Mouse (Mus musculus): Measurements from ENCODE around the gene Plppr5. TPM values are rescaled to one million over a fixed set of nuclear protein-coding genes. Genes with fewer than 3 reads are reported as not detected.

Plppr5 gene
- polyA plus RNA-seq, 2 experiments = 0.09 to 0.22 TPM

- Histone ChIP-seq H3K27me3 (ENCODE audit: control insufficient read depth, insufficient read depth, low read length) (peaks cover 22% of the 10 kb centered on the region), H3K4me3 (replicated peaks; ENCODE audit: low read length) (peak overlapping the region; percentile 61), H3K9me3 (ENCODE audit: control insufficient read depth, low read length) (no peaks in the 10 kb centered on the region), H3K4me2 (replicated peaks; ENCODE audit: low read depth, low read length, severe bottlenecking) (peak overlapping the region; percentile 99), H3K4me1 (ENCODE audit: control insufficient read depth, insufficient read depth, low read length) (no peaks in the 10 kb centered on the region), H3K27ac (replicated peaks; ENCODE audit: low read depth, low read length) (no peak overlapping the region), H3K36me3 (ENCODE audit: control insufficient read depth, insufficient read depth, low read length) (no peaks in the 10 kb centered on the region), H3K9ac (ENCODE audit: low read depth, low read length, severe bottlenecking) (peak overlapping the region; percentile 57; the same call in 1 of the 2 replicates)
- DNase-seq (ENCODE audit: low spot score) = no peak
- 18% methylated on average over 3 of the region's 3 CpGs for WGBS
- TF ChIP-seq POLR2A (IDR thresholded peaks at IDR 0.05; ENCODE audit: borderline replicate concordance, extremely low read depth, insufficient read depth, insufficient read length) = no peak
- no peak for ATAC-seq (ENCODE audit: low FRiP score, low read depth)
Measured at GRCm38 (mm10) chr3:117575928-117576254, 1.3 kb downstream of the Plppr5 start.

- Histone ChIP-seq H3K27me3 (ENCODE audit: control insufficient read depth, insufficient read depth, low read length) (peaks cover 22% of the 10 kb centered on the region), H3K36me3 (ENCODE audit: control insufficient read depth, insufficient read depth, low read length) (no peaks in the 10 kb centered on the region), H3K4me2 (replicated peaks; ENCODE audit: low read depth, low read length, severe bottlenecking) (no peak overlapping the region), H3K4me1 (ENCODE audit: control insufficient read depth, insufficient read depth, low read length) (no peaks in the 10 kb centered on the region), H3K4me3 (replicated peaks; ENCODE audit: low read length) (no peak overlapping the region), H3K9me3 (ENCODE audit: control insufficient read depth, low read length) (no peaks in the 10 kb centered on the region), H3K27ac (replicated peaks; ENCODE audit: low read depth, low read length) (no peak overlapping the region), H3K9ac (ENCODE audit: low read depth, low read length, severe bottlenecking) (no peak overlapping the region)
- TF ChIP-seq POLR2A (IDR thresholded peaks at IDR 0.05; ENCODE audit: borderline replicate concordance, extremely low read depth, insufficient read depth, insufficient read length) = no peak
- WGBS = 94% methylated on average over 2 of the region's 2 CpGs
- no peak for DNase-seq (ENCODE audit: low spot score)
- ATAC-seq (ENCODE audit: low FRiP score, low read depth) = no peak
Measured at GRCm38 (mm10) chr3:117577349-117577748, 2.7 kb downstream of the Plppr5 start.

GRCm38 (mm10) chr3:117582628-117583027 is 8.0 kb downstream of the Plppr5 start:
- DNase-seq (ENCODE audit: low spot score) = no peak
- Histone ChIP-seq H3K9ac (ENCODE audit: low read depth, low read length, severe bottlenecking) (no peak overlapping the region), H3K36me3 (ENCODE audit: control insufficient read depth, insufficient read depth, low read length) (no peaks in the 10 kb centered on the region), H3K4me2 (replicated peaks; ENCODE audit: low read depth, low read length, severe bottlenecking) (no peak overlapping the region), H3K9me3 (ENCODE audit: control insufficient read depth, low read length) (no peaks in the 10 kb centered on the region), H3K4me3 (replicated peaks; ENCODE audit: low read length) (no peak overlapping the region), H3K27ac (replicated peaks; ENCODE audit: low read depth, low read length) (no peak overlapping the region), H3K27me3 (ENCODE audit: control insufficient read depth, insufficient read depth, low read length) (no peaks in the 10 kb centered on the region), H3K4me1 (ENCODE audit: control insufficient read depth, insufficient read depth, low read length) (no peaks in the 10 kb centered on the region)
- 88% methylated on average over 2 of the region's 2 CpGs for whole genome bisulfite sequencing
- no peak for ATAC-seq (ENCODE audit: low FRiP score, low read depth)
- no peak for TF ChIP-seq POLR2A (IDR thresholded peaks at IDR 0.05; ENCODE audit: borderline replicate concordance, extremely low read depth, insufficient read depth, insufficient read length)

GRCm38 (mm10) chr3:117602404-117602803 is 27.8 kb downstream of the Plppr5 start:
- Histone ChIP-seq H3K9ac (ENCODE audit: low read depth, low read length, severe bottlenecking) (no peak overlapping the region), H3K27me3 (ENCODE audit: control insufficient read depth, insufficient read depth, low read length) (no peaks in the 10 kb centered on the region), H3K4me2 (replicated peaks; ENCODE audit: low read depth, low read length, severe bottlenecking) (no peak overlapping the region), H3K36me3 (ENCODE audit: control insufficient read depth, insufficient read depth, low read length) (no peaks in the 10 kb centered on the region), H3K4me3 (replicated peaks; ENCODE audit: low read length) (no peak overlapping the region), H3K9me3 (ENCODE audit: control insufficient read depth, low read length) (no peaks in the 10 kb centered on the region), H3K4me1 (ENCODE audit: control insufficient read depth, insufficient read depth, low read length) (no peaks in the 10 kb centered on the region), H3K27ac (replicated peaks; ENCODE audit: low read depth, low read length) (no peak overlapping the region)
- DNase-seq (ENCODE audit: low spot score) = no peak
- no peak for ATAC-seq (ENCODE audit: low FRiP score, low read depth)
- 73% methylated on average over 1 of the region's 1 CpGs for WGBS
- no peak for TF ChIP-seq POLR2A (IDR thresholded peaks at IDR 0.05; ENCODE audit: borderline replicate concordance, extremely low read depth, insufficient read depth, insufficient read length)

- Histone ChIP-seq H3K4me2 (replicated peaks; ENCODE audit: low read depth, low read length, severe bottlenecking) (no peak overlapping the region), H3K9me3 (ENCODE audit: control insufficient read depth, low read length) (no peaks in the 10 kb centered on the region), H3K36me3 (ENCODE audit: control insufficient read depth, insufficient read depth, low read length) (no peaks in the 10 kb centered on the region), H3K9ac (ENCODE audit: low read depth, low read length, severe bottlenecking) (no peak overlapping the region), H3K27me3 (ENCODE audit: control insufficient read depth, insufficient read depth, low read length) (no peaks in the 10 kb centered on the region), H3K27ac (replicated peaks; ENCODE audit: low read depth, low read length) (no peak overlapping the region), H3K4me1 (ENCODE audit: control insufficient read depth, insufficient read depth, low read length) (no peaks in the 10 kb centered on the region), H3K4me3 (replicated peaks; ENCODE audit: low read length) (no peak overlapping the region)
- no peak for DNase-seq (ENCODE audit: low spot score)
- 53% methylated on average over 2 of the region's 2 CpGs for WGBS
- TF ChIP-seq POLR2A (IDR thresholded peaks at IDR 0.05; ENCODE audit: borderline replicate concordance, extremely low read depth, insufficient read depth, insufficient read length) = no peak
- no peak for ATAC-seq (ENCODE audit: low FRiP score, low read depth)
Measured at GRCm38 (mm10) chr3:117603458-117603857, 28.8 kb downstream of the Plppr5 start.

GRCm38 (mm10) chr3:117606383-117606782 is 31.7 kb downstream of the Plppr5 start:
- H3K9ac ChIP-seq (ENCODE audit: low read depth, low read length, severe bottlenecking) = no peak overlapping the region
- no peaks in the 10 kb centered on the region for H3K36me3 ChIP-seq (ENCODE audit: control insufficient read depth, insufficient read depth, low read length)
- no peak for TF ChIP-seq POLR2A (IDR thresholded peaks at IDR 0.05; ENCODE audit: borderline replicate concordance, extremely low read depth, insufficient read depth, insufficient read length)
- no peaks in the 10 kb centered on the region for H3K4me1 ChIP-seq (ENCODE audit: control insufficient read depth, insufficient read depth, low read length)
- H3K9me3 ChIP-seq (ENCODE audit: control insufficient read depth, low read length) = no peaks in the 10 kb centered on the region
- H3K27ac ChIP-seq (replicated peaks; ENCODE audit: low read depth, low read length) = no peak overlapping the region
- no peak overlapping the region for H3K4me2 ChIP-seq (replicated peaks; ENCODE audit: low read depth, low read length, severe bottlenecking)
- no peak for ATAC-seq (ENCODE audit: low FRiP score, low read depth)
- H3K4me3 ChIP-seq (replicated peaks; ENCODE audit: low read length) = no peak overlapping the region
- no peak for DNase-seq (ENCODE audit: low spot score)
- no peaks in the 10 kb centered on the region for H3K27me3 ChIP-seq (ENCODE audit: control insufficient read depth, insufficient read depth, low read length)
